Comparison of ENCODE assay signal across 17 mouse cellular contexts in genomic region chr5:44252395-44252794, GRCm38 (mm10).
"Had no signal": no experiment of that assay in that cellular context is flagged by ENCODE, and none has a peak within 500 bp of the region (broad histone marks: within the 10 kb centered on the region; RNA-seq: fewer than 3 reads in every experiment).

No protein-coding gene starts in this region.

- ATAC-seq: lung, postnatal 0 days; midbrain, embryonic 13.5 days; midbrain, embryonic 15.5 days had no signal

- H3K4me2 ChIP-seq: lung, embryonic 15.5 days; midbrain, embryonic 11.5 days; midbrain, embryonic 13.5 days; midbrain, embryonic 15.5 days; neural tube, embryonic 12.5 days; stomach, embryonic 15.5 days had no signal

- H3K9ac ChIP-seq: lung, embryonic 15.5 days; midbrain, embryonic 13.5 days; midbrain, embryonic 15.5 days; neural tube, embryonic 12.5 days; stomach, embryonic 15.5 days had no signal

- DNase-seq: lung, adult 2 months; lung, postnatal 14 days; lung, postnatal 36 days; right cerebral cortex, postnatal 14 days; thymus, adult 2 months; thymus, postnatal 25 days; thymus, postnatal 4 days had no signal

- H3K4me1 ChIP-seq: lung, embryonic 15.5 days; megakaryocyte, embryonic 14.5 days; midbrain, embryonic 13.5 days; midbrain, embryonic 15.5 days; neural tube, embryonic 12.5 days; stomach, embryonic 15.5 days had no signal

- H3K4me3 ChIP-seq: lung, embryonic 15.5 days; megakaryocyte, embryonic 14.5 days; midbrain, embryonic 13.5 days; midbrain, embryonic 15.5 days; neural tube, embryonic 12.5 days; stomach, embryonic 15.5 days had no signal

- H3K9me3 ChIP-seq: lung, embryonic 15.5 days; midbrain, embryonic 13.5 days; midbrain, embryonic 15.5 days; neural tube, embryonic 12.5 days; stomach, embryonic 15.5 days had no signal

- H3K27me3 ChIP-seq: lung, embryonic 15.5 days; midbrain, embryonic 13.5 days; midbrain, embryonic 15.5 days; neural tube, embryonic 12.5 days; stomach, embryonic 15.5 days had no signal

- H3K36me3 ChIP-seq: lung, embryonic 15.5 days; midbrain, embryonic 13.5 days; midbrain, embryonic 15.5 days; neural tube, embryonic 12.5 days; stomach, embryonic 15.5 days had no signal

- H3K27ac ChIP-seq: lung, embryonic 15.5 days; macrophage; midbrain, embryonic 13.5 days; midbrain, embryonic 15.5 days; neural tube, embryonic 12.5 days; stomach, embryonic 15.5 days; stomach, postnatal 0 days had no signal
